Mouse (Mus musculus) G1E (cell line): Measurements from ENCODE around the gene Atp6v1e1.

Experiments used
- CTCF ChIP-seq: IDR thresholded peaks from 2 replicates; pipeline ENCODE4 v1.5.1; 2012; ENCODE audit warnings: low read depth, low read length, inconsistent platforms, mixed read lengths
- GATA1 ChIP-seq: IDR thresholded peaks from 2 replicates; pipeline ENCODE4 v1.6.1; 2012; ENCODE audit warnings: borderline replicate concordance, low read length, inconsistent platforms, mixed read lengths

DNA sequence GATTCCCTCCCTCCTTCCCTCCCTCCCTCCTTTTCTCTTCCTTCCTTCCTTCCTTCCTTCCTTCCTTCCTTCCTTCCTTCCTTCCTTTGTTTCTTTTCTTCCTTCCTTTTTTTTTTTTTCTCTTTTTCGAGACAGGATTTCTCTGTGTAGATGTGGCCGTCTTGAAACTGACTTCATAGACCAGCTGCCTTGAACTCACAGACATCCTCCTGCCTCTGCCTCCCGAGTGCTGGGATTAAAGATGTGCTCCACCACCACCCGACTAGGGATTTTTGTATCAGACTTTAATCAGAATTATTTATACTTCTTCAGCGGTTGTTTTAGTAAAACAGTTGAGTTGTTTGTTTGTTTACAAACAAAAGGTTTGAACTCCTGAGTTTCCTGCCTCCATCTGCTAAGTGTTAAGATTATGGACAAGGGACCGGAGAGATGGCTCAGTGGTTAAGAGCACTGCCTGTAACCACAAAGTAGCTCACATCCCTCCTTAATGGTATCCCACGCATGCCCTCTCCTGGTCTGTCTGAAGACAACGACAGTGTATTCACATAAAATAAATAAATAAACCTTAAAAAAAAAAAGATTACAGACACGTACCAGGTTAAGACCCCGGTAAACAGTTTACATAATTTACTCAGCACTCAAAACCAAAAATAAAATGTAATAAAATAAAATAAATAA, 483 bp upstream of the Atp6v1e1 start:
- no peak for TF ChIP-seq GATA1
- no peak for TF ChIP-seq CTCF
